Mouse (Mus musculus) layer of hippocampus, adult 18-20 months (tissue): ENCODE measurements around the gene Flii. TPM values are rescaled to one million over a fixed set of nuclear protein-coding genes. Genes with fewer than 3 reads are reported as not detected.

Experiments used
- DNase-seq, 2 experiments: peaks; one replicate each; pipeline ENCODE4 v3.0.0; 2022; ENCODE audit warnings: low spot score in 2 of 2
- total RNA-seq, 2 experiments: library from RNA; stranded (reverse); gene quantifications; 2 replicates each; pipeline ENCODE4 v1.2.3; 2021

The Flii gene
- total RNA-seq, 2 experiments from 2014 or later, result 63.4 to 63.6 TPM

- DNase-seq, result no peak
Measured at GRCm38 (mm10) chr11:60719263-60719662, 7.8 kb downstream of the Flii start.

- DNase-seq, result no peak
Measured at GRCm38 (mm10) chr11:60715833-60716232, 11.2 kb downstream of the Flii start.

GRCm38 (mm10) chr11:60712639-60713255 lies 14.3 kb downstream of the Flii start:
- DNase-seq, result no peak

GRCm38 (mm10) chr11:60712040-60712439 lies 15.0 kb downstream of the Flii start:
- DNase-seq, result no peak

- DNase-seq, result no peak
Measured at GRCm38 (mm10) chr11:60711218-60711617, 15.8 kb downstream of the Flii start.

- DNase-seq, result peak in 1 of 2 experiments; percentile 0
Measured at GRCm38 (mm10) chr11:60709481-60710465, 17.3 kb downstream of the Flii start.

GRCm38 (mm10) chr11:60708631-60709030 lies 18.4 kb downstream of the Flii start:
- no peak for DNase-seq

GRCm38 (mm10) chr11:60707672-60708071 lies 19.4 kb downstream of the Flii start:
- DNase-seq, result no peak

GRCm38 (mm10) chr11:60706696-60707480 lies 20.2 kb downstream of the Flii start:
- no peak for DNase-seq

- no peak for DNase-seq
Measured at GRCm38 (mm10) chr11:60706076-60706475, 21.0 kb downstream of the Flii start.

GRCm38 (mm10) chr11:60705255-60705654 lies 21.8 kb downstream of the Flii start:
- no peak for DNase-seq

- peak in 1 of 2 experiments; percentile 6 for DNase-seq
Measured at GRCm38 (mm10) chr11:60704023-60704880, 22.8 kb downstream of the Flii start.

- peak in 1 of 2 experiments; percentile 83 for DNase-seq
Measured at GRCm38 (mm10) chr11:60703131-60703530, 23.9 kb downstream of the Flii start.

- peak in 1 of 2 experiments; percentile 2 for DNase-seq
Measured at GRCm38 (mm10) chr11:60701611-60702010, 25.5 kb downstream of the Flii start.

GRCm38 (mm10) chr11:60700320-60701185 lies 26.5 kb downstream of the Flii start:
- DNase-seq, result peak in 1 of 2 experiments; percentile 2

GRCm38 (mm10) chr11:60699524-60700075 lies 27.5 kb downstream of the Flii start, which contains the start of gene Llgl1:
TSS of gene Llgl1 (plus strand) at chr11:60699723.
- peak; percentile 79 to 86 for DNase-seq

- DNase-seq, result peak in 1 of 2 experiments; percentile 11
Measured at GRCm38 (mm10) chr11:60698806-60699523, 28.1 kb downstream of the Flii start.

- DNase-seq, result peak in 1 of 2 experiments; percentile 4
Measured at GRCm38 (mm10) chr11:60697561-60697960, 29.5 kb downstream of the Flii start.
